In the genomic region with DNA sequence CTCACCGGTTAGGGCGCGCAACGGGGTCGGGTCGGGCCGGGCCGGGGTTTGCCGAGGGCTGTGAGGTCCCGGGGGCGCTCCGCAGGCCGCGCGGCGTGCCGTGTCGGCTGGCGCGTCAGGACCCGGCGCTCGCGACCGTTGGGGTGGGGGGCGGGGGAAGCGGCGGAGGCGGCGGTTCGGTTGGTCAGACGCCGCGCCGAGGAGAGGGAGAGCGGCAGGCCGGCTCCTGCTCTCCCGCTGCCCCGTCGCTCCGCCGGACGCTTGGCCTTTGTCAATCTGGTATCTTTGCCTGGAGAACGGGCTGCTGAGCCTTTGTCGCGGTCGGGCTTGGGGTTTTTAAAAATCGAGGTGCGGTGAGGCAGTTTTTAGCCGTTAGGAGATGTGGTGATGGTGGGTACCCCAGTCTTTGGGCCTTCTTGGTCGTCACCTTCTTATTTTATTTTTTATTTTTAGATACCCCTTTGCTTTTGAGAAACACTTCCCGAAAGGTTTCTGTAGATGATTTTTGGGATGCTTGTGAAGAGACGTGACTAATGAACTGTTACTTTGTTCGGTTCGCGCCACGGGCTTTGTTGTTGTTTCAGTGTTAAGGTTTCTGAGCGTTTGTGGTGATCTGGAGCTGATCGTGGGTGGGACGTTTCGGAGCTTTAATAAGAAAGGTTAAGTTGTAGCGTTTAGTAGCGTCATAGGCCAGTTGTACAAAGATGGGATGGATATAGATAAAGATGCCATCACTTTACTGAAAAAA, we compare ENCODE assay signal across 7 mouse cellular contexts. TPM values are rescaled to one million over a fixed set of nuclear protein-coding genes. Genes with fewer than 3 reads are reported as not detected.
A peak's percentile ranks its signal among the peaks of the same experiment; 100 is the strongest.
DNase-seq lines count a peak whose midpoint lies in the region; ATAC-seq and TF ChIP-seq lines count a peak whose summit lies in the region.

A gene (plus strand): TSS at position 141 of the 748 bp plus-strand sequence.

- TF ChIP-seq CTCF in lung, adult 2 months (IDR thresholded peaks at IDR 0.05; ENCODE audit: insufficient read depth, low read length): no peak
- no peak for TF ChIP-seq CTCF in forebrain, postnatal 0 days (IDR thresholded peaks at IDR 0.05; ENCODE audit: low read depth)

- WGBS in lung, adult 2 months: under 1% methylated on average over 62 of the region's 63 CpGs
- WGBS in forebrain, postnatal 0 days: under 1% methylated on average over 55 of the region's 63 CpGs
- under 1% methylated on average over 59 of the region's 63 CpGs for WGBS in neural tube, embryonic 12.5 days

- H3K36me3 ChIP-seq in forebrain, postnatal 0 days (ENCODE audit: insufficient read depth): peaks cover 16% of the 10 kb centered on the region
- peaks cover 7% of the 10 kb centered on the region; the same call in 1 of the 2 replicates for H3K36me3 ChIP-seq in neural tube, embryonic 12.5 days

- peak within 1 kb of the TSS; percentile 85 for H3K9ac ChIP-seq in forebrain, postnatal 0 days
- peak within 1 kb of the TSS; percentile 87 for H3K9ac ChIP-seq in neural tube, embryonic 12.5 days

- H3K4me2 ChIP-seq in forebrain, postnatal 0 days (ENCODE audit: low read depth): peak within 1 kb of the TSS; percentile 64
- peak within 1 kb of the TSS; percentile 74 for H3K4me2 ChIP-seq in neural tube, embryonic 12.5 days (replicated peaks)

- peak; percentile 77 for ATAC-seq in forebrain, postnatal 0 days
- peak; percentile 78 for ATAC-seq in neural tube, embryonic 12.5 days (ENCODE audit: low FRiP score, low read depth)

- no peaks in the 10 kb centered on the region; the same call in none of the 2 replicates for H3K4me1 ChIP-seq in lung, adult 2 months (ENCODE audit: control insufficient read depth, insufficient read depth, low read length)
- peaks cover 3% of the 10 kb centered on the region for H3K4me1 ChIP-seq in brown adipose tissue, adult 24 weeks (ENCODE audit: control insufficient read depth, insufficient read depth, insufficient read length, low read length)
- H3K4me1 ChIP-seq in forebrain, postnatal 0 days (ENCODE audit: insufficient read depth): peaks cover 5% of the 10 kb centered on the region; the same call in 1 of the 2 replicates
- peaks cover 10% of the 10 kb centered on the region for H3K4me1 ChIP-seq in neural tube, embryonic 12.5 days

- DNase-seq in lung, adult 2 months: no peak
- no peak for DNase-seq in lung, postnatal 14 days
- no peak for DNase-seq in forebrain, postnatal 0 days
- DNase-seq in left cerebral cortex, postnatal 25 days (ENCODE audit: low spot score in 2 of 2): peak in 1 of 2 experiments; percentile 3
- DNase-seq in yolk sac, embryonic 10.5 days (ENCODE audit: low spot score): no peak

- peak within 1 kb of the TSS; percentile 99 for H3K27ac ChIP-seq in brown adipose tissue, adult 24 weeks (replicated peaks; ENCODE audit: low read depth, low read length)
- H3K27ac ChIP-seq in forebrain, postnatal 0 days (ENCODE audit: low read depth, low read length): peak within 1 kb of the TSS; percentile 97
- H3K27ac ChIP-seq in neural tube, embryonic 12.5 days: peak within 1 kb of the TSS; percentile 90

- H3K4me3 ChIP-seq in lung, adult 2 months (replicated peaks; ENCODE audit: extremely low read depth, low read depth, low read length): peak within 1 kb of the TSS; percentile 99
- peak within 1 kb of the TSS; percentile 84 for H3K4me3 ChIP-seq in brown adipose tissue, adult 24 weeks (ENCODE audit: insufficient read depth, low read depth, low read length)
- peak within 1 kb of the TSS; percentile 60 for H3K4me3 ChIP-seq in forebrain, postnatal 0 days (ENCODE audit: low read depth, low read length)
- peak within 1 kb of the TSS; percentile 92 for H3K4me3 ChIP-seq in neural tube, embryonic 12.5 days

- no peaks in the 10 kb centered on the region for H3K9me3 ChIP-seq in forebrain, postnatal 0 days (ENCODE audit: low read length)
- H3K9me3 ChIP-seq in neural tube, embryonic 12.5 days: no peaks in the 10 kb centered on the region

- H3K27me3 ChIP-seq in forebrain, postnatal 0 days (ENCODE audit: insufficient read depth, low read length): no peaks in the 10 kb centered on the region
- H3K27me3 ChIP-seq in neural tube, embryonic 12.5 days (replicated peaks): no peaks in the 10 kb centered on the region

- no peak for TF ChIP-seq POLR2A in lung, adult 2 months (IDR thresholded peaks at IDR 0.05; ENCODE audit: borderline replicate concordance, extremely low read depth, low read depth, low read length)

- intact Hi-C loops in left cerebral cortex, postnatal 25 days (cut with DNase I): loop anchor here (2.0 to 5.0 kb wide), 2 partner anchors 79 to 544 kb away; a partner anchor contains a TSS

RNA-seq across cellular contexts. Expression of the gene that starts here (rescaled TPM):
- polyA plus RNA-seq in lung, adult 2 months (2012; rRNA removed): 1.3 and 3.3 TPM in 2 replicates
- not detected in 2 replicates for polyA plus RNA-seq in brown adipose tissue, adult 24 weeks (2012; ENCODE audit: insufficient read depth, insufficient read length, missing spikeins)
- 50.1 and 50.8 TPM in 2 replicates for total RNA-seq in forebrain, postnatal 0 days (2014; rRNA removed)
- polyA plus RNA-seq in forebrain, postnatal 0 days (2015; fragmentation: Nextera tagmentation; extraction: Ambion mirVana): 40.8 and 57.6 TPM in 2 replicates
- 10 to 100 TPM; 27.4 to 30.9 TPM for total RNA-seq in left cerebral cortex, postnatal 25 days (2021)
- polyA plus RNA-seq in neural tube, embryonic 12.5 days (2016; fragmentation: Nextera tagmentation; extraction: Ambion mirVana): 21.6 and 23.0 TPM in 2 replicates
